Mouse (Mus musculus) retina, postnatal 7 days (tissue): Measurements from ENCODE around the gene Numa1.
"Not testable (repeated sequence)": the region's sequence is repeated elsewhere in the genome, so short reads cannot be mapped to it uniquely, and the experiment has no call there.

Source experiments
- DNase-seq: peaks from one replicate; pipeline ENCODE4 v3.0.0-alpha.2; 2012; ENCODE audit warnings: low read depth, low spot score

Numa1 gene

DNA sequence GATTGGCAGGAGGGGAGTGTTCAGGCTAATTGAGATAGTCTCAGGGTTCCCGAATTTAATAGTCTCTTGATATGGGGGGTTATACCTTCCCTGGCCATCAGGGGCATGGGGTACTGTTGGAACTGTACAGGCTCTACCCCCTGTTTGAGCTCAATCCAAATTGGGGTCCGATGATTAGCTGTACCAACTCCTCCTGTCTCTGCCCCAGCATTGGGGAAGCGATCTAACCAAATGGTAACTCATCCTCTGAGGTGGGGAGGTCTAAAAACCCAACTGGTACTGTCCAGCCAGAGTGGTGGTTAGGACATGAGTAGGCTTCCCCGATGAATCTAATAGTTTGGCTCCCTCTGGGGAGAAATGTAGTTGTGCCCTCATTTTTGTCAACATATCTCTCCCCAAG lies 3.1 kb downstream of the Numa1 start:
- DNase-seq, result no peak

DNA sequence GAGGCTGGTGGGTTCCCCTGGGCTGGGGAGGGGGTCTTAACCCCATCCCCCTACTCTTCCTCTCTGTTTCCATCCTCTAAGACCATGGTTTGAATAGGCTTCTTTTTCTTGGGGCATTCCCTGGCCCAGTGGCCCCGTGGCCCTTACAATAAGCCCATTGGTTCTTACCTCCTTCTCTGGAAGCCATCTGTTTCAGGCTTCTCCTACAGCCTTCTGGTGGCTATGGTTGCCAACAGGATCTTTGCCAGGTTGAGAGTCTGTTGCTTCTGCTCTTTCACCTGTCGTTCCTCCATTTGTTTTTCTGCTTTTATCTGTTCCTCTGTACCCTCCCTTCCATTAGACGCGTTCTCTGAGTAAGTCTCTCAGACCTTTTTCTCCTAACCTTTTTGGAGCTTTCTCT lies 3.7 kb downstream of the Numa1 start:
- no peak for DNase-seq

DNA sequence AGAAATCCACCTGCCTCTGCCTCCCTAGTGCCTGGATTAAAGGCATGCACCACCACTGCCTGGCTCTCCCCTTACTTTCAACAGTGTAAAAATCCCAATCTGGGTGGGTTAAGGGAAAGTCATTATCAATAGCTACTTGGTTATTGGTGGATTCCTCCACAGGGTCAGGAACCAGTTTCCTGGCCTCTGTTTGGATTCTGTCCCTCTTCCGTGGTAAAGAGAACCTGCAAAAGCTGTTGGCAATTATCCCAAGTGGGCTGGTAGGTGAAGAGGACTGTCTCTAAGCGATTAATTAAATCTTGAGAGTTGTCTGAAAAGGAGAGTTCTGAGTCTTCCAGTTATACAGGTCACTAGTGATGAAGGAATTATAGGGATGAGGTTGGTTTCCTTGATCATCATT lies 4.4 kb downstream of the Numa1 start:
- DNase-seq, result no peak

- DNase-seq, result no peak
Observed at GRCm38 (mm10) chr7:101939758-101940157, 5.8 kb downstream of the Numa1 start.

- DNase-seq, result not testable (repeated sequence)
Observed at GRCm38 (mm10) chr7:101949008-101949407, 15.1 kb downstream of the Numa1 start.

DNA sequence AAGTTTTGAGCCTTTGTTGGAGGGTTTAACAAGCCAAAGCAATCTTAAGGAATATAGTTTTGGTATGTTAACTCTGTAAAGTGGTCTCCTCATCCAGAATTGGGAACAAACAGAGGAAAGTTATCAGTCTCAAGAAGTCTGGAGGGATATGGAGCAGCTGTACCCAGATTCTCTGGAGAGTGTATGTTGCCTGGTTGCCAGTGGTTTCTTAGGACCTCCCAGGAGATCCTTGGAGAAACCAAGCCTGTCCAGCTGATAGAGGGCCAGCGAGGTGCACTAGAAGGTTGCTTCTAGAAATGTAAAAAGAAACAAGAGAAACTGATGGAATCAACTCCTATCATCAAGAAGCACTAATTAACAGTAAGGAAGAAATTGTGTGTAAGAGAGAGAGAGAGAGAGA lies 17.7 kb downstream of the Numa1 start:
- DNase-seq, result no peak

GRCm38 (mm10) chr7:101952098-101952497 lies 18.2 kb downstream of the Numa1 start:
- DNase-seq, result no peak

DNA sequence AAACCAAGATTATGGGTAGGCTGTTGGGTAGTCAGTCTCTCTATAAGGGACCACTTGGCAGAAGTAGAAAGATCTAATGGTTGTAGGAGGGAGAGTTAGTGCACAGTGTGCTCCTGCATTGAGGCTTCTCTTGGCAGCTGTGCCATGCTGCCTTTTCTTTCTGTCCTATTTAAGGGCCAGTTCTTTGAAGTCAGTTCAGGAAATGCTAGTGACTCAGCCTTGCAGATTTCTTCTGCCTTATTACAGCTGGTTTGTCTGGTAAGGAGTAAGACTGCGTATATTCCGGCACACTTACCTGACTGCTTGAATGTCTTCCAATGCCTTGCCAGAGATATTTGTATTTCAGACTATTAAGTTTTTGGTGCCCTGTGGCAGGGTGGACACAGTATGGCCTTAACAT lies 20.3 kb downstream of the Numa1 start:
- no peak for DNase-seq

DNA sequence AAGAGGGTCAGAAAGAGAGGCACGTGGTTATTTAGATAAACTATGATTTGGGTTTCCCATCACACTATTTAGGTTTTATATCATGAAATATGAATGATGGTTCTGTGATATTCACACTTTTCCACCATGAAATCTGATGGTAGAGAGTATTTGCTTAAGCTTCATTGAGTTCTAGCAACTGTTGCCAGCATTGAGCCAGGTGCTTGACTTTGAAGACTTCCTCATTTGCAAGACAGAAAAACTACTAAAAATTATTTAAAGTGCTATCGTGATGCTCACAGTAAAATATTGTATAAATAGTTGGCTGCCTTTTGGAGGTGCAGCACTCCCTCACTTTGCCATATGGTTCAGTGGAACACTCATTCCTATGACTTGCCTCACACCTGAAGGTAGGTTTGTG lies 21.4 kb downstream of the Numa1 start:
- no peak for DNase-seq

DNA sequence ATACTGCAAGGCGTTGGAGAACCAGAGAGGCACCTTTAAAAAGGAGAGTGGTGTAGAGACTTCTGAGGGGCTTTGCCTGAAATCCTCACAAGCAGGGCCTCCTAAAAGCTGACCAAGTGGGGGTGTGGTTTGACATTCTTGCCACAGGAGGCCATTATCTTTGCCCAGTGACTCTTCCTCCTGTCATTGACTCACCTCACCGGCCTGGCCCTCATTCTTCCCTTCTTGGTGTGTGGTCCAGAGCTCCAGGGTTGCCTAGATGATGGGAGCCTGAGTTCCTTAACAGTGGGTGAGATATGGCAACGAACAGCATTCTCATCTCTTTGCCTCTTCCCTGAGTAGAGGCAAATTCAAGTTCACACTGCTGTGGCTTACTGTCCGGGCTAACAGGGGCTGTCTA lies 22.0 kb downstream of the Numa1 start:
- DNase-seq, result no peak

DNA sequence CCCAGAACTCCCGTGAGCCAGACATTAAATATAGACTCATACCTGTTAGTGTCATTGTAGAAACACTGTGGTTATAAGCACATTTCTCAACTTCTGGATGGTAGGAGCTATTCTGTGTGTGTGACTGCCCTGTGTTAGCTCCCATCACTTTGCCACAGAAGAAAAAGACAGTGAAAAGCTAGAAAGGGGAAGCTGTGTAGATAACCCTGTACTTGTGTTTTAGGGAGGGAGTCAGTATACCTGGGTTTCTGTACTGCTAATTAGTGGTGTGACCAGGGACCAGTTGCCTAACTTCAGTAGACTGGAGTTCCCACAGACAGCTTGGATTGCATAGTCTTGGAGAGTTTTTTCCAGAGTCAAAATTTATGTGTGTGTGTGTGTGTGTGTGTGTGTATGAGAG lies 22.6 kb downstream of the Numa1 start:
- DNase-seq, result no peak

DNA sequence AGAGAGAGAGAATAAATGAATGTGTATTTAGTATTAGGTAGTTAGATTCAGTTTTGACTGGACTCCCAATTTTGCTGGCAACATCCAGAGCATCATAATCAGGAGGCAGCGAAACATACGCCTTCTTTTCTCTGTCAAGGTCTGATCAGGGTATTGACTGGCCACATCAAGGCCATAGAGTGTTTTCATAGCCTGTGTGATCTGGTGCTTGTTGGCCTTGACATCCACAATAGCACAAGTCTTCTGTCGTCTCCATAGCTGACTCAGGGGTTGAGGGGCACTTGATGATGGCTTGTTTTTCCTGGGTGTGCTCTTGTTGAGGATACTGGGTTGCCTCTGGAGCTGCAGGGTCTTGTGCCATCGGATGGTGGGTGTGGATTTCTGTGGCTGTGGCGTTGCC lies 23.0 kb downstream of the Numa1 start:
- no peak for DNase-seq

- DNase-seq, result no peak
Observed at GRCm38 (mm10) chr7:101962829-101963228, 28.9 kb downstream of the Numa1 start.

GRCm38 (mm10) chr7:101963621-101964020 lies 29.7 kb downstream of the Numa1 start:
- DNase-seq, result no peak

GRCm38 (mm10) chr7:101964551-101964950 lies 30.6 kb downstream of the Numa1 start:
- DNase-seq, result no peak

GRCm38 (mm10) chr7:101965606-101966005 lies 31.7 kb downstream of the Numa1 start:
- DNase-seq, result no peak

GRCm38 (mm10) chr7:101967256-101967655 lies 33.3 kb downstream of the Numa1 start:
- DNase-seq, result no peak

GRCm38 (mm10) chr7:101968751-101969150 lies 34.8 kb downstream of the Numa1 start:
- DNase-seq, result no peak

GRCm38 (mm10) chr7:101969694-101970428 lies 36.0 kb downstream of the Numa1 start:
- DNase-seq, result peak; percentile 62

- DNase-seq, result peak; percentile 82
Observed at GRCm38 (mm10) chr7:101970429-101970775, 36.5 kb downstream of the Numa1 start.

- peak; percentile 52 for DNase-seq
Observed at GRCm38 (mm10) chr7:101970821-101971461, 37.0 kb downstream of the Numa1 start.

DNA sequence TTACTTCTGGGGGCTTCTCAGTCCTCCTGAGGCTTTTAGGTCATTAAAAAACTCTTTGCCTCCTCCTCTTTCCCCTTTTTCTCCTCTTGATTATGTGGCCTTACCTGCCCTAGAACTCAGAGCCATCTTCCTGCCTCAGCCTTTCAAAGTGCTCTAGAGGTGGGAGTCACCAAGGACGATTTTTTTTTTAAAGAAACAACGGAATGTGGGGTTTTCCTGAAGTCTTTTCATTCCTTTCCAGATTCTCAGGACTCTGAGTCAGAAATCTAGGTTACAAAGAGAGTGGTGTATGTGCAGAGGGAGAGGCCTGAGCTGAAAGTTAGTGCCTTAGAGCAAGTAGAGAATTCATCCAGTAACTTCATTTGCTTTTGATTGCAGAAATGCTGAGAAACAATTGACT lies 37.8 kb downstream of the Numa1 start:
- DNase-seq, result no peak

- DNase-seq, result no peak
Observed at GRCm38 (mm10) chr7:101973730-101974129, 39.8 kb downstream of the Numa1 start.

- DNase-seq, result no peak
Observed at GRCm38 (mm10) chr7:101974505-101974904, 40.6 kb downstream of the Numa1 start.
